Mouse (Mus musculus) C2C12 (cell line): ENCODE data around the gene Mst1. TPM values are rescaled to one million over a fixed set of nuclear protein-coding genes. Genes with fewer than 3 reads are reported as not detected.

Source experiments
- H3K27me3 ChIP-seq: one replicate; pipeline ENCODE4 v1.6.1; 2011; ENCODE audit not compliant: control insufficient read depth, insufficient read depth, insufficient read length
- H3K36me3 ChIP-seq: one replicate; pipeline ENCODE4 v1.6.1; 2011; ENCODE audit not compliant: control insufficient read depth, insufficient read depth
- H3K4me3 ChIP-seq: one replicate; pipeline ENCODE4 v1.5.1; 2011; ENCODE audit warnings: mild to moderate bottlenecking, control low read depth; ENCODE audit not compliant: poor library complexity, insufficient read depth, severe bottlenecking
- H3K79me2 ChIP-seq: one replicate; pipeline ENCODE4 v1.6.1; 2011; ENCODE audit not compliant: control insufficient read depth, insufficient read depth
- H3K79me3 ChIP-seq: one replicate; pipeline ENCODE4 v1.6.1; 2011; ENCODE audit warnings: low read depth, control low read depth
- H3ac ChIP-seq: one replicate; pipeline ENCODE3; 2011; ENCODE audit warnings: low read depth; ENCODE audit not compliant: control insufficient read depth, insufficient read length
- CEBPB ChIP-seq: IDR thresholded peaks from one replicate; pipeline ENCODE4 v1.6.1; 2011; ENCODE audit warnings: low read depth, mild to moderate bottlenecking, control low read depth, moderate library complexity
- CTCF ChIP-seq: IDR thresholded peaks from one replicate; pipeline ENCODE4 v1.5.1; 2011; ENCODE audit not compliant: control insufficient read depth, insufficient read depth, insufficient read length
- FOSL1 ChIP-seq: IDR thresholded peaks from one replicate; pipeline ENCODE4 v1.8.0; 2011; ENCODE audit warnings: mild to moderate bottlenecking, low read length; ENCODE audit not compliant: poor library complexity, insufficient read depth, severe bottlenecking
- MAX ChIP-seq: IDR thresholded peaks from one replicate; pipeline ENCODE4 v1.6.1; 2011; ENCODE audit warnings: mild to moderate bottlenecking, control low read depth
- MYOD1 ChIP-seq: IDR thresholded peaks from one replicate; pipeline ENCODE4 v1.6.1; 2011; ENCODE audit warnings: low read depth; ENCODE audit not compliant: control insufficient read depth, insufficient read length
- MYOG ChIP-seq: IDR thresholded peaks from one replicate; pipeline ENCODE4 v1.6.1; 2011; ENCODE audit not compliant: control insufficient read depth, insufficient read length; ENCODE audit errors: extremely low read depth
- USF1 ChIP-seq: IDR thresholded peaks from one replicate; pipeline ENCODE4 v1.6.1; 2011; ENCODE audit warnings: low read depth, mild to moderate bottlenecking, control low read depth, moderate library complexity
- polyA plus RNA-seq: library from polyadenylated mRNA; unstranded; fragments of >200 nt; fragmentation: generic; extraction: Trizol; gene quantifications from one replicate; pipeline ENCODE4 v1.2.1, GENCODE M21; 2012; ENCODE audit warnings: missing spikeins

Gene Mst1
- polyA plus RNA-seq, 1 experiment = 0.09 TPM

- no peaks in the 10 kb centered on the region for H3K79me3 ChIP-seq
- H3K36me3 ChIP-seq = no peaks in the 10 kb centered on the region
- no peak overlapping the region for H3K4me3 ChIP-seq
- no peaks in the 10 kb centered on the region for H3K79me2 ChIP-seq
- H3ac ChIP-seq = no peak overlapping the region
- TF ChIP-seq MYOG (no peak), CTCF (no peak), MAX (no peak), CEBPB (no peak), FOSL1 (no peak), MYOD1 (no peak), USF1 (no peak)
- H3K27me3 ChIP-seq = no peaks in the 10 kb centered on the region
Observed at GRCm38 (mm10) chr9:108071801-108072200, 8.4 kb upstream of the Mst1 start.

GRCm38 (mm10) chr9:108072481-108072924, 7.7 kb upstream of the Mst1 start:
- Histone ChIP-seq H3K79me2 (no peaks in the 10 kb centered on the region), H3ac (no peak overlapping the region)
- TF ChIP-seq USF1 (no peak), CEBPB (no peak), MAX (no peak), MYOG (no peak), CTCF (no peak), FOSL1 (no peak), MYOD1 (no peak)

GRCm38 (mm10) chr9:108073141-108073930, 6.9 kb upstream of the Mst1 start:
- Histone ChIP-seq H3K79me2 (peaks cover under 1% of the 10 kb centered on the region), H3K79me3 (no peaks in the 10 kb centered on the region), H3K27me3 (no peaks in the 10 kb centered on the region), H3K36me3 (no peaks in the 10 kb centered on the region), H3ac (no peak overlapping the region), H3K4me3 (no peak overlapping the region)
- no peak for TF ChIP-seq USF1
- TF ChIP-seq MYOG = no peak
- TF ChIP-seq MYOD1 = no peak
- TF ChIP-seq FOSL1 = no peak

More at GRCm38 (mm10) chr9:108072481-108072924, 7.7 kb upstream of the Mst1 start:
- Histone ChIP-seq H3K27me3 (no peaks in the 10 kb centered on the region), H3K4me3 (no peak overlapping the region), H3K79me3 (no peaks in the 10 kb centered on the region), H3K36me3 (no peaks in the 10 kb centered on the region)

- TF ChIP-seq CEBPB = no peak
- no peak for TF ChIP-seq USF1
- TF ChIP-seq MYOD1 = no peak
- TF ChIP-seq CTCF = no peak
- TF ChIP-seq MYOG = no peak
- no peak for TF ChIP-seq MAX
- TF ChIP-seq FOSL1 = no peak
- H3K27me3 ChIP-seq = no peaks in the 10 kb centered on the region
- H3K79me2 ChIP-seq = peaks cover 8% of the 10 kb centered on the region
- H3K79me3 ChIP-seq = no peaks in the 10 kb centered on the region
- H3ac ChIP-seq = no peak overlapping the region
- H3K36me3 ChIP-seq = peaks cover 13% of the 10 kb centered on the region
- no peak overlapping the region for H3K4me3 ChIP-seq
Observed at GRCm38 (mm10) chr9:108082549-108082948, 2.3 kb downstream of the Mst1 start.

GRCm38 (mm10) chr9:108082988-108083431, 2.8 kb downstream of the Mst1 start, which contains the start of gene Rnf123:
TSS of gene Rnf123 (minus strand) at chr9:108083346.
- no peak within 1 kb of the TSS for H3K4me3 ChIP-seq
- no peak within 1 kb of the TSS for H3ac ChIP-seq
- H3K36me3 ChIP-seq = peaks cover 18% of the 10 kb centered on the region
- no peaks in the 10 kb centered on the region for H3K79me3 ChIP-seq
- H3K27me3 ChIP-seq = no peaks in the 10 kb centered on the region
- TF ChIP-seq MYOD1 = no peak
- peaks cover 8% of the 10 kb centered on the region for H3K79me2 ChIP-seq

- H3K36me3 ChIP-seq = peaks cover 23% of the 10 kb centered on the region
- no peak for TF ChIP-seq USF1
- TF ChIP-seq CTCF = no peak
- no peak for TF ChIP-seq MYOD1
- TF ChIP-seq CEBPB = no peak
- no peak for TF ChIP-seq MYOG
- no peak for TF ChIP-seq MAX
- no peak for TF ChIP-seq FOSL1
- peaks cover 5% of the 10 kb centered on the region for H3K79me2 ChIP-seq
- H3K27me3 ChIP-seq = no peaks in the 10 kb centered on the region
- H3ac ChIP-seq = no peak overlapping the region
- H3K79me3 ChIP-seq = no peaks in the 10 kb centered on the region
- no peak overlapping the region for H3K4me3 ChIP-seq
Observed at GRCm38 (mm10) chr9:108083561-108083960, 3.3 kb downstream of the Mst1 start.
